Mouse (Mus musculus): ENCODE measurements at regions not wholly inside any gene's neighbourhood (a gene's known extent, or its start where the extent isn't known, plus 50 kb on each side); places are given as distances from the start of the nearest gene placed in this dataset.
A peak's percentile ranks its signal among the peaks of the same experiment; 100 is the strongest.

- DNase-seq (ENCODE audit: low read depth) = no peak
These were observed 256.0 kb downstream of the Ankrd16 start for GRCm38 (mm10) chr2:12033518-12034322.

GRCm38 (mm10) chr2:12034323-12034585 lies 256.6 kb downstream of the Ankrd16 start:
- no peak for DNase-seq (ENCODE audit: low read depth)

GRCm38 (mm10) chr2:12049386-12049785 lies 252.3 kb downstream of the Itga8 start:
- DNase-seq (ENCODE audit: low read depth) = no peak

GRCm38 (mm10) chr2:12049972-12050371 lies 251.8 kb downstream of the Itga8 start:
- DNase-seq (ENCODE audit: low read depth) = peak; percentile 40

GRCm38 (mm10) chr2:12053404-12054164 lies 248.1 kb downstream of the Itga8 start:
- peak; percentile 32 for DNase-seq (ENCODE audit: low read depth)

- no peak for DNase-seq (ENCODE audit: low read depth)
These were observed 247.6 kb downstream of the Itga8 start for GRCm38 (mm10) chr2:12054165-12054500.

All from 416B (cell line).